Comparison of ENCODE assay signal across 10 mouse cellular contexts in the genomic region with DNA sequence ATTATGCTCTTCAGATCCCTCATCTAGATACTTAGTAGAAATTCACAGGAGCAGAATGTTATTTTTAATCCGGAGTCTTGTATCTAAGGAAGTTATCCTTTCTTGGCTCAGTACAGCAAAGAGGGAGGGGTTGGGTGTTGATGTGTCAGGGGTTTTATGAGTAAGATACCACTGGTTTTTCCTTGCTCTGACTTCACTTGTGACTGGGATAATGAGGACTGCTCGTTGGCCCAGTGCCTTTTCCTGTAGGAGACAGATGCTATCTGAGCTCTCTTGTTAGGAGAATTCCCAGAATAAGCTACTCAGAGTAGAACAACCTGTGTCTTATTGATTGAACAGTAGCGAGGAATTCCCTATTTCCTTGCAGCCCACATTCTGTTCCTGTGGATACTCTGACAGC. TPM values are rescaled to one million over a fixed set of nuclear protein-coding genes. Genes with fewer than 3 reads are reported as not detected.
DNase-seq lines count a peak whose midpoint lies in the region; ATAC-seq lines count a peak whose summit lies in the region.
"Had no signal": no experiment of that assay in that cellular context is flagged by ENCODE, and none has a peak within 500 bp of the region (broad histone marks: within the 10 kb centered on the region; RNA-seq: fewer than 3 reads in every experiment).

No protein-coding gene starts in this region.

- no peaks in the 10 kb centered on the region for H3K36me3 ChIP-seq in forebrain, embryonic 15.5 days
- H3K36me3 ChIP-seq in forebrain, embryonic 12.5 days (replicated peaks) = no peaks in the 10 kb centered on the region
- H3K36me3 ChIP-seq: embryonic facial prominence, embryonic 13.5 days; limb, embryonic 15.5 days had no signal

- H3K27ac ChIP-seq in forebrain, embryonic 15.5 days (replicated peaks) = peak overlapping the region; percentile 14; the same call in 1 of the 2 replicates
- H3K27ac ChIP-seq in forebrain, embryonic 12.5 days = no peak overlapping the region
- H3K27ac ChIP-seq: embryonic facial prominence, embryonic 13.5 days; limb, embryonic 15.5 days had no signal

- no peak overlapping the region for H3K4me2 ChIP-seq in forebrain, embryonic 15.5 days (replicated peaks)
- H3K4me2 ChIP-seq in forebrain, embryonic 12.5 days = no peak overlapping the region
- H3K4me2 ChIP-seq: embryonic facial prominence, embryonic 13.5 days; limb, embryonic 15.5 days had no signal

- peak; percentile 80 for ATAC-seq in forebrain, embryonic 15.5 days (replicated peaks)
- no peak for ATAC-seq in forebrain, embryonic 12.5 days (ENCODE audit: low FRiP score)
- ATAC-seq in megakaryocyte-erythroid progenitor cell, adult 5-6 weeks (replicated peaks; ENCODE audit: low FRiP score, low TSS enrichment, poor library complexity, severe bottlenecking) = no peak

- H3K9ac ChIP-seq in forebrain, embryonic 15.5 days (replicated peaks) = no peak overlapping the region
- no peak overlapping the region for H3K9ac ChIP-seq in forebrain, embryonic 12.5 days
- H3K9ac ChIP-seq: embryonic facial prominence, embryonic 13.5 days; limb, embryonic 15.5 days had no signal

- DNase-seq in adrenal gland, postnatal 36 days = peak; percentile 8 to 12
- peak; percentile 37 to 38 for DNase-seq in heart, postnatal 14 days
- peak; percentile 59 for DNase-seq in lung, postnatal 25 days (ENCODE audit: low spot score)
- DNase-seq in thymus, postnatal 4 days = no peak
- no peak for DNase-seq in cerebellum, adult 9-10 months

- intact Hi-C loops in heart, postnatal 14 days (cut with DNase I) = loop anchor here (5.0 kb wide), 1 partner anchor 37 kb away; no protein-coding TSS in a partner anchor

- H3K27me3 ChIP-seq in forebrain, embryonic 15.5 days = no peaks in the 10 kb centered on the region
- H3K27me3 ChIP-seq in forebrain, embryonic 12.5 days = no peaks in the 10 kb centered on the region
- H3K27me3 ChIP-seq: embryonic facial prominence, embryonic 13.5 days; limb, embryonic 15.5 days had no signal

- no peaks in the 10 kb centered on the region for H3K9me3 ChIP-seq in forebrain, embryonic 15.5 days
- no peaks in the 10 kb centered on the region for H3K9me3 ChIP-seq in forebrain, embryonic 12.5 days
- H3K9me3 ChIP-seq: limb, embryonic 15.5 days had no signal

- WGBS in forebrain, embryonic 15.5 days = 67% methylated on average over 3 of the region's 3 CpGs
- 89% methylated on average over 3 of the region's 3 CpGs for WGBS in forebrain, embryonic 12.5 days

- no peaks in the 10 kb centered on the region for H3K4me1 ChIP-seq in forebrain, embryonic 15.5 days
- peaks cover 6% of the 10 kb centered on the region; the same call in 1 of the 2 replicates for H3K4me1 ChIP-seq in forebrain, embryonic 12.5 days

- H3K4me3 ChIP-seq in forebrain, embryonic 15.5 days = no peak overlapping the region
- H3K4me3 ChIP-seq in forebrain, embryonic 12.5 days (replicated peaks) = no peak overlapping the region
- H3K4me3 ChIP-seq: embryonic facial prominence, embryonic 13.5 days; limb, embryonic 15.5 days had no signal

RNA-seq across cellular contexts. Expression of gene Ptprk, which starts 39.3 kb away (rescaled TPM):
- polyA plus RNA-seq in forebrain, embryonic 15.5 days (2015; fragmentation: Nextera tagmentation; extraction: Ambion mirVana) = 35.0 and 37.4 TPM in 2 replicates
- polyA plus RNA-seq in forebrain, embryonic 12.5 days (2016; fragmentation: Nextera tagmentation; extraction: Ambion mirVana) = 20.5 and 25.4 TPM in 2 replicates
- total RNA-seq in adrenal gland, postnatal 36 days (2021) = 10 to 100 TPM in 1 of 2 experiments, 1 to 10 TPM in 1; 9.4 to 17.8 TPM
- total RNA-seq in heart, postnatal 14 days (2021) = 10 to 100 TPM; 33.4 TPM
- 0.15 TPM in 1 of 2 replicates, not detected in the other for total RNA-seq in megakaryocyte-erythroid progenitor cell, adult 5-6 weeks (2014; fragmentation: Nextera tagmentation)
- 0.15 and 0.23 TPM in 2 replicates for total RNA-seq in megakaryocyte-erythroid progenitor cell, adult 5-6 weeks (2017)

Comparison
In these comparisons a context has a peak if more than half of its experiments do, and no peak if none do; other contexts are left out.
1. DNase-seq: peak in adrenal gland, postnatal 36 days (2 of 2), heart, postnatal 14 days (2 of 2) and lung, postnatal 25 days (single experiment); none in thymus, postnatal 4 days (single experiment) and cerebellum, adult 9-10 months (single experiment).
2. RNA of gene Ptprk, which starts 39.3 kb away (total RNA-seq): 33.4 TPM in heart, postnatal 14 days and 9.4 to 17.8 TPM in adrenal gland, postnatal 36 days; 0.15 to 0.23 TPM in megakaryocyte-erythroid progenitor cell, adult 5-6 weeks; every median in the first group is over 4 times any median in the second.